Mouse (Mus musculus): ENCODE data around the gene Cabp1.

DNA sequence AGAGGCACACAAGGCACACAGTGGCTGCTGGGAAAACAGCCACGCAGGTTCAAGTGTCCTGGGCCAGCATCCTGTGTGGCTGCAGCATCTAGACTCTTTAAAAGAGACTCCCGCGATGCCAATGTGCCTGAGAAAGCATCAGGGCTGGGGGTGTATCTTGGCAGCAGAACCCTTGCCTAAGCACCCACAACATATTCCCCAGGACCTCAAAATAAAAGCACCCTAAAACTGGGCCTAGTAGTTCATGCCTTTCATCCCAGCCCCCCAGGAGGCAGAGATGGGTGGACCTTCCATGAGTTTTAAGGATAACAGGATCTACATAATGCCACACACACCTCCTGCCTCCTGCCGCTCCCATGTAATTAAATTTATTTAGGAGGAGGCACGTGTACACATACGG is 40.3 kb upstream of the Cabp1 start:
- TF ChIP-seq CTCF (IDR thresholded peaks at IDR 0.05; ENCODE audit: low read depth, low read length) (no peak), TAL1 (conservative IDR thresholded peaks at IDR 0.05; ENCODE audit: low read depth, low read length) (no peak), GATA1 (IDR thresholded peaks at IDR 0.05; ENCODE audit: borderline replicate concordance, low read length) (no peak), POLR2AphosphoS5 (IDR thresholded peaks at IDR 0.05; ENCODE audit: insufficient replicate concordance, low read depth, low read length) (no peak), GATA2 (IDR thresholded peaks at IDR 0.05; ENCODE audit: borderline replicate concordance, low read depth, low read length) (no peak)
